Mouse (Mus musculus) bone marrow, adult 2 months (tissue): Measurements from ENCODE around the gene Telo2. TPM values are rescaled to one million over a fixed set of nuclear protein-coding genes. Genes with fewer than 3 reads are reported as not detected.
"Not testable (repeated sequence)": the region's sequence is repeated elsewhere in the genome, so short reads cannot be mapped to it uniquely, and the experiment has no call there.

ENCODE experiments used
- H3K27ac ChIP-seq: fragments of 200-500 bp; 2 replicates; pipeline ENCODE4 v1.5.1; 2012; ENCODE audit warnings: low read depth, mild to moderate bottlenecking, control low read depth, inconsistent platforms, low read length; ENCODE audit not compliant: control insufficient read depth, poor library complexity, insufficient read depth
- H3K4me1 ChIP-seq: fragments of 200-500 bp; 2 replicates; pipeline ENCODE4 v1.6.1; 2011; ENCODE audit warnings: low read length; ENCODE audit not compliant: control insufficient read depth, insufficient read depth
- H3K4me3 ChIP-seq: fragments of 200-500 bp; replicated peaks from 2 replicates; pipeline ENCODE3; 2011; ENCODE audit warnings: mild to moderate bottlenecking, low read depth, low read length, control low read depth; ENCODE audit not compliant: control insufficient read depth
- CTCF ChIP-seq: fragments of 200-500 bp; IDR thresholded peaks from 2 replicates; pipeline ENCODE4 v1.5.1; 2011; ENCODE audit warnings: low read length, control low read depth; ENCODE audit not compliant: control insufficient read depth, insufficient read depth
- POLR2A ChIP-seq: fragments of 200-500 bp; IDR thresholded peaks from 2 replicates; pipeline ENCODE4 v1.6.1; 2011; ENCODE audit warnings: low read depth, mild to moderate bottlenecking, control low read depth, low read length, borderline replicate concordance; ENCODE audit not compliant: control insufficient read depth
- WGBS: fragments of 180-500 bp; shearing (Covaris S2); methylation state at CpG from one replicate; pipeline ENCODE4 v1.1.7; 2018; 5-methylcytosine and 5-hydroxymethylcytosine counted together
- polyA plus RNA-seq: library from polyadenylated mRNA; stranded (reverse); fragments of >200 nt; gene quantifications from 2 replicates; pipeline ENCODE4 v1.2.4, GENCODE M21; 2011; ENCODE audit warnings: low replicate concordance; ENCODE audit not compliant: missing spikeins, insufficient read depth, insufficient read length

Telo2 gene
- polyA plus RNA-seq, 1 experiment: 30.4 TPM

GRCm38 (mm10) chr17:25130060-25130459 lies 14.3 kb upstream of the Telo2 start:
- no peak overlapping the region for H3K4me3 ChIP-seq
- peaks cover 4% of the 10 kb centered on the region; the same call in 1 of the 2 replicates for H3K4me1 ChIP-seq
- 87% methylated on average over 1 of the region's 1 CpGs for WGBS
- H3K27ac ChIP-seq: no peak overlapping the region
- TF ChIP-seq POLR2A (no peak), CTCF (no peak)

- WGBS: 51% methylated on average over 9 of the region's 9 CpGs
- Histone ChIP-seq H3K4me1 (peaks cover 1% of the 10 kb centered on the region), H3K4me3 (no peak overlapping the region), H3K27ac (peak overlapping the region; percentile 85)
- TF ChIP-seq POLR2A: no peak
- no peak for TF ChIP-seq CTCF
Observed at GRCm38 (mm10) chr17:25127681-25128080, 11.9 kb upstream of the Telo2 start.

DNA sequence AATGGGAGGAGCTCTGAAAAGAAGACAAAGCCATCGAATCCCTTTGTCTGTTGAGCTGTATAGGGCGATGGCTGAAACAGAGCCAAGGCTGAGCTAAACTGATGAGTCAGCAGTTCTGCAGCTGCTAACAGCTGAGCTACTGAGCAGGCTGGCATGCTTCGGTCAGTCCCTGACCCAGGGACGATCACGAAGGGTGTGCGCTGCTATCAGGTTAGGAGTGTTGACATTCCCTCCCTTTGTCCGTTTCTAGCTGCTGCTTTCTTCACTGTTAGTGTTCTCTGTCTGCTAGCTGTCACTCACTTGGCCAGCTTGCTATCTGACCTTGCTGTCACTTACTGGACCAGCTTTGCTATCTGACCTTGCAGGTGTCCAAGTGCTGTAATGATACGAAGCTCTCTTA lies 11.3 kb upstream of the Telo2 start:
- Histone ChIP-seq H3K4me3 (peak overlapping the region; percentile 9), H3K27ac (peak overlapping the region; percentile 85), H3K4me1 (peaks cover 1% of the 10 kb centered on the region)
- TF ChIP-seq CTCF (no peak), POLR2A (peak; percentile 53; the same call in 1 of the 2 replicates)
- 36% methylated on average over 8 of the region's 8 CpGs for WGBS

GRCm38 (mm10) chr17:25125442-25126060 lies 9.8 kb upstream of the Telo2 start:
- not testable (repeated sequence) for H3K27ac ChIP-seq, H3K4me1 ChIP-seq, H3K4me3 ChIP-seq
- 75% methylated on average over 3 of the region's 3 CpGs for WGBS

DNA sequence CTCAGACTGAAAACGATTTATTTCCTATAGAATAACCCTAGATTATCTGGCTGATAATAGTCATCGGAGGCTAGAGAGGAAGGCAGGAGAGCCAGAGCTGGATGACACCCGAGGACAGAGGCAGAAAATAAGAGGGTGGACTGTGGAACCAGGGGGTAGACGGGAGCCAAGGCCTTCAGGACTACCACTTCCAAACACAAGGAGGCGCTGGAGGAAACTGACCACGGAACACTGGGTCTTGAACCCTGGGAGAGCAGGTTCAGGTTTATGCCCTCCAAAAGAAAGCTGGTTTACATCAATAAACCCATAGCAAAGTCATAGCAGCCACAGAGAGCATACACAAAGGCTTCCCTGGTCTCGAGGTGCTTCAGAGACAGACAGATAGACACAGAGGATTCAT lies 8.2 kb upstream of the Telo2 start:
- Histone ChIP-seq H3K4me1 (peaks cover 1% of the 10 kb centered on the region), H3K27ac (no peak overlapping the region), H3K4me3 (no peak overlapping the region)
- 26% methylated on average over 7 of the region's 7 CpGs for WGBS
- TF ChIP-seq POLR2A (no peak), CTCF (peak; percentile 58)

- Histone ChIP-seq H3K4me1 (peaks cover 1% of the 10 kb centered on the region), H3K4me3 (no peak within 1 kb of the TSS), H3K27ac (no peak within 1 kb of the TSS)
- TF ChIP-seq CTCF: no peak
- TF ChIP-seq POLR2A: no peak
- 31% methylated on average over 3 of the region's 3 CpGs for WGBS
Observed at GRCm38 (mm10) chr17:25120406-25120805, 4.6 kb upstream of the Telo2 start, which contains the start of gene Ptx4. Ptx4 (plus strand) TSS chr17:25120760.

- 34% methylated on average over 4 of the region's 4 CpGs for WGBS
- TF ChIP-seq CTCF (peak; percentile 31; the same call in 1 of the 2 replicates), POLR2A (no peak)
Observed at GRCm38 (mm10) chr17:25117263-25117662, 1.5 kb upstream of the Telo2 start.

DNA sequence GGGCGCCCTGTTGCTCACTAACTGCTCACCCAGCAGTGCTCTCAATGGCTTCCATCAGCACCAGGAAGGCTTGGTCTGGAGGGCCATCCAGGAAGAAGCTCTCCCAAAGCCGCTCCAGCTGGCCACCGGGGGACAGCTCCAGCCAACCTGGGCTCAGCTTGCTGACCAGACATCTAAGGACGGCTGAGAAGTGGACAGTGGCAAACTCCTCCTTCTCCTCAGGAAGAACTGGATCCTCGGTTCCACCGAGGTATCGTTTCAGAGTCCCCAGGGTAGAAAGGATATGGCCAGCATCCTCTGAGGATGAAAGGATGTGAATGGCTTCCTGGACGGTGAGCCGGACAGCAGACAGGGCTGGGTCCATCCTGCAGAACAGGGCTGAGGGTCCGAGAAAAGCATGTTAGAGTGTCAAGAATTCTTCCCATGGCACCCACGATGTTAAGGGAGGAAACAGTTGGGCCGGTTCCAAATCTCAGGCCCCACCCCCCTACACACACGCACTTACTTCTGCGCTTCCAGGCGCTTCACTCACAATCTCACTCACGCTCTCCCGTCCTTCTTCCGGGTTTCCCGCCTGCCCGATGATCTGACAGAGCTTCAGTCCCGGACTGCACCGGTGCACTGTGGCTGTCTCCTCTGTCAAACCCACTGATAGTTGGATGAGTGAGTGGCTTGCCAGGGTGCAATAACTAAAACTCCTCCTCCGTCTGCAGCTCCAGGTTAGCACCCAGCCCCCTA lies 690 bp downstream of the Telo2 start:
- H3K27ac ChIP-seq: peak overlapping the region; percentile 78
- H3K4me1 ChIP-seq: no peaks in the 10 kb centered on the region; the same call in 1 of the 2 replicates
- 11% methylated on average over 23 of the region's 23 CpGs for WGBS
- H3K4me3 ChIP-seq: peak overlapping the region; percentile 71
- TF ChIP-seq POLR2A (no peak), CTCF (no peak)

More at GRCm38 (mm10) chr17:25117263-25117662, 1.5 kb upstream of the Telo2 start:
- Histone ChIP-seq H3K4me1 (no peaks in the 10 kb centered on the region; the same call in 1 of the 2 replicates), H3K27ac (no peak overlapping the region), H3K4me3 (no peak overlapping the region)
